Mouse (Mus musculus) liver, adult 2 months (tissue): ENCODE results near the gene Acsl5. TPM values are rescaled to one million over a fixed set of nuclear protein-coding genes. Genes with fewer than 3 reads are reported as not detected.
A peak's percentile ranks its signal among the peaks of the same experiment; 100 is the strongest.

Experiments used
- DNase-seq: peaks from one replicate; pipeline ENCODE4 v3.0.0-alpha.2; 2011; ENCODE audit warnings: low read depth, low spot score; ENCODE audit errors: extremely low read depth
- H3K27ac ChIP-seq: fragments of 200-500 bp; replicated peaks from 2 replicates; pipeline ENCODE4 v1.5.1; 2012; ENCODE audit warnings: low read depth, mild to moderate bottlenecking, control low read depth, inconsistent platforms, low read length; ENCODE audit not compliant: insufficient read depth
- H3K27me3 ChIP-seq: fragments of 200-500 bp; 2 replicates; pipeline ENCODE4 v1.6.1; 2012; ENCODE audit warnings: mild to moderate bottlenecking, moderate library complexity, low read length, inconsistent platforms; ENCODE audit not compliant: control insufficient read depth, insufficient read depth
- H3K36me3 ChIP-seq: fragments of 200-500 bp; 2 replicates; pipeline ENCODE4 v1.6.1; 2012; ENCODE audit warnings: low read length, inconsistent platforms; ENCODE audit not compliant: control insufficient read depth, insufficient read depth
- H3K4me1 ChIP-seq: fragments of 200-500 bp; 2 replicates; pipeline ENCODE4 v1.6.1; 2011; ENCODE audit warnings: low read length; ENCODE audit not compliant: control insufficient read depth, insufficient read depth
- H3K4me3 ChIP-seq: fragments of 200-500 bp; 2 replicates; pipeline ENCODE4 v1.5.1; 2011; ENCODE audit warnings: low read depth, mild to moderate bottlenecking, control low read depth, low read length, moderate library complexity; ENCODE audit not compliant: insufficient read depth
- H3K79me2 ChIP-seq: fragments of 200-500 bp; 2 replicates; pipeline ENCODE4 v1.6.1; 2012; ENCODE audit warnings: inconsistent platforms, mild to moderate bottlenecking, low read length, moderate library complexity; ENCODE audit not compliant: control insufficient read depth, insufficient read depth
- H3K9ac ChIP-seq: fragments of 200-500 bp; 2 replicates; pipeline ENCODE4 v1.6.1; 2012; ENCODE audit warnings: low read depth, mild to moderate bottlenecking, control low read depth, inconsistent platforms, low read length
- CTCF ChIP-seq: fragments of 200-500 bp; IDR thresholded peaks from 2 replicates; pipeline ENCODE4 v1.5.1; 2011; ENCODE audit warnings: low read depth, low read length, control low read depth
- POLR2A ChIP-seq: fragments of 200-500 bp; IDR thresholded peaks from 2 replicates; pipeline ENCODE4 v1.6.1; 2011; ENCODE audit warnings: low read length, control low read depth; ENCODE audit not compliant: insufficient read depth; ENCODE audit errors: extremely low read depth
- WGBS: fragments of 180-500 bp; shearing (Covaris S2); methylation state at CpG from one replicate; pipeline ENCODE4 v1.1.7; 2018; 5-methylcytosine and 5-hydroxymethylcytosine counted together
- polyA plus RNA-seq: library from polyadenylated mRNA; depleted of rRNA; stranded (reverse); fragments of >200 nt; gene quantifications from 2 replicates; pipeline ENCODE4 v1.2.3, GENCODE M21; 2012
- total RNA-seq: library from RNA; depleted of rRNA; stranded (reverse); fragments of >200 nt; gene quantifications from 2 replicates; pipeline ENCODE4 v1.2.3, GENCODE M21; 2014

Acsl5 gene
- total and polyA plus RNA-seq, 2 experiments, result 206 to 1,190 TPM

GRCm38 (mm10) chr19:55322604-55323003, 70.9 kb downstream of the Acsl5 start:
- Histone ChIP-seq H3K4me1 (no peaks in the 10 kb centered on the region), H3K79me2 (peaks cover 6% of the 10 kb centered on the region; the same call in 1 of the 2 replicates), H3K27me3 (no peaks in the 10 kb centered on the region), H3K36me3 (peaks cover 20% of the 10 kb centered on the region), H3K9ac (no peak overlapping the region), H3K27ac (no peak overlapping the region), H3K4me3 (no peak overlapping the region)
- 94% methylated on average over 8 of the region's 8 CpGs for WGBS
- TF ChIP-seq CTCF (no peak), POLR2A (no peak)
- DNase-seq, result no peak

DNA sequence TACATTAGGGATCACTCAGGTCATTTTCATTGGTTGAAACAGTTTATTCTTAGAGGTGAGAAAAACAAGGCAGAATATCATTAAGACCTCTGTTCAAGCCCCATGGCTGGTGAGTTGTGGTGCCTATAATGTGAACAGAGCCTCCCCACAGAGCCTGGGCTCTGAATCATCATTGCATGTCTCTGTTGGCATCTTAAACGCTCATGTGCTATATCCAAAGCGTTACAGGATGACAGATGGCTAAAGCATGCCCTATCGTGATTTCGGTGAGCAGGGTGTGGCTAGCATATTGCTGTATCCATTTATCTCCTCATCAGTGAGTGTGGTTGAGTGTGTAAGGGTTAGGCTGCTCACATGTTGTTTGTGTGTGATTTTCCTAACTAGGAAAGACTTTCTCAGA, 75.8 kb downstream of the Acsl5 start:
- H3K4me1 ChIP-seq, result no peaks in the 10 kb centered on the region
- TF ChIP-seq POLR2A (no peak), CTCF (no peak)
- DNase-seq, result no peak
- H3K36me3 ChIP-seq, result peaks cover 25% of the 10 kb centered on the region
- no peaks in the 10 kb centered on the region for H3K27me3 ChIP-seq
- 93% methylated on average over 4 of the region's 4 CpGs for WGBS
- no peaks in the 10 kb centered on the region; the same call in 1 of the 2 replicates for H3K79me2 ChIP-seq
- no peak overlapping the region for H3K27ac ChIP-seq
- no peak overlapping the region for H3K4me3 ChIP-seq
- no peak overlapping the region for H3K9ac ChIP-seq

GRCm38 (mm10) chr19:55331776-55332175, 80.0 kb downstream of the Acsl5 start:
- no peak overlapping the region for H3K4me3 ChIP-seq
- WGBS, result 92% methylated on average over 5 of the region's 5 CpGs
- no peak overlapping the region for H3K27ac ChIP-seq
- peaks cover 2% of the 10 kb centered on the region; the same call in 1 of the 2 replicates for H3K79me2 ChIP-seq
- no peaks in the 10 kb centered on the region for H3K27me3 ChIP-seq
- peaks cover 8% of the 10 kb centered on the region; the same call in 1 of the 2 replicates for H3K36me3 ChIP-seq
- H3K9ac ChIP-seq, result no peak overlapping the region
- no peak for TF ChIP-seq CTCF
- TF ChIP-seq POLR2A, result no peak
- no peak for DNase-seq
- H3K4me1 ChIP-seq, result no peaks in the 10 kb centered on the region

DNA sequence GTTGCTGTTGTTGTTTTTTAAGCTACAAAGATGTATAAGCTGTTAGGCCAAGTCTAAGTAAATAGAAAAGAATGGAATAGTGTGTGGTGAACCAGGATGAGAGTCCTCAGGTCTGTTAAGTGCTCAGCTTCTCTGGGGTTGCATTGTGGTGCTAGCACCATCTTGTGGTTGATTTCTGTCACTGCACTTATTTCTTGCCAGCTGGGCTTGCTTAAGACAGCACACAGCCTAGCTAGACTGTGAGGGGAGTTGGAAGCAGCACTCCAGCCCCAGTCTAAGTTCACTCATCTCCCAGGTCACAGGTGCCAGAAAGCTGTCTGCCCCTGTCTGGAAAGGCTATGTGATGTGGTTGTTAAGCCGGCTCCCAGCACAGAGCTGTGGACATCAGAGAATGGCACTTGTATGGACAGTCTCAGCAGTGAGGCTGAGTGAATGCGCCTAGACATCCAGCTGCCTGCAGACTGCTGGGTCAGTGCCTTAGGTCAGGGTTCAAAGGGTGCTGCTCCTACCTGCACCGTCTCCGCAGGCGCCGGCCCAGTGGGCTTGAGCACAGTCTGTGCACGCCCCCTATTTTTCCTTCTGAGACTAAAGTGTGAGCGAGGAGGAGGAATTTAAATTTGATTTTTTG, 81.0 kb downstream of the Acsl5 start:
- no peaks in the 10 kb centered on the region for H3K4me1 ChIP-seq
- H3K4me3 ChIP-seq, result no peak overlapping the region
- DNase-seq, result peak; percentile 71
- peaks cover 9% of the 10 kb centered on the region; the same call in 1 of the 2 replicates for H3K36me3 ChIP-seq
- H3K27me3 ChIP-seq, result no peaks in the 10 kb centered on the region
- peaks cover 2% of the 10 kb centered on the region; the same call in 1 of the 2 replicates for H3K79me2 ChIP-seq
- no peak overlapping the region for H3K27ac ChIP-seq
- peak; percentile 70 for TF ChIP-seq CTCF
- no peak for TF ChIP-seq POLR2A
- WGBS, result 93% methylated on average over 8 of the region's 8 CpGs
- no peak overlapping the region for H3K9ac ChIP-seq

- no peak for DNase-seq
- peaks cover 2% of the 10 kb centered on the region; the same call in 1 of the 2 replicates for H3K79me2 ChIP-seq
- no peaks in the 10 kb centered on the region for H3K27me3 ChIP-seq
- no peak overlapping the region for H3K27ac ChIP-seq
- H3K36me3 ChIP-seq, result peaks cover 1% of the 10 kb centered on the region; the same call in 1 of the 2 replicates
- 92% methylated on average over 1 of the region's 1 CpGs for WGBS
- no peak overlapping the region; the same call in 1 of the 2 replicates for H3K9ac ChIP-seq
- no peak for TF ChIP-seq CTCF
- TF ChIP-seq POLR2A, result no peak
- no peak overlapping the region for H3K4me3 ChIP-seq
- no peaks in the 10 kb centered on the region; the same call in 1 of the 2 replicates for H3K4me1 ChIP-seq
These were observed 84.1 kb downstream of the Acsl5 start for GRCm38 (mm10) chr19:55335881-55336280.

DNA sequence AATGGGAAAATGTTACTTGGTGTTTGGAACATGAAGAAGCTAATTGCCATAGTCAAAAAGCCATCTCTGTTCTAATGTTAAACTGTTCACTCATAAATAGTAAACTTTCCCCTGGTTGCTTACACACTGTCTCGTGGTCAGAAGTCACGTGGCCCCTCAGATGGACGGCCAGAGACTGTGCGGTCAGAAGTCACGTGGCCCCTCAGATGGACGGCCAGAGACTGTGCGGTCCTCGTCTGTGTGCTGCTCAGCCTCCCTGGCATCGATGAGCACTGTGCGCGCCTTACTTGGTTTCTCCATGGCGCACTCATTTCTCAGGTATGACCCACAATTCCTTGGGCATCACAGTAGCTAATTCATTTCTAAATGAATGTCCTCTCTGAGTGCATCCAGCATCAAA, 84.7 kb downstream of the Acsl5 start:
- Histone ChIP-seq H3K4me3 (no peak overlapping the region), H3K4me1 (no peaks in the 10 kb centered on the region; the same call in 1 of the 2 replicates), H3K27ac (no peak overlapping the region), H3K27me3 (no peaks in the 10 kb centered on the region), H3K9ac (no peak overlapping the region), H3K79me2 (peaks cover 2% of the 10 kb centered on the region; the same call in 1 of the 2 replicates), H3K36me3 (peaks cover 1% of the 10 kb centered on the region; the same call in 1 of the 2 replicates)
- TF ChIP-seq CTCF (no peak), POLR2A (no peak)
- WGBS, result 84% methylated on average over 12 of the region's 12 CpGs
- no peak for DNase-seq
